Mouse (Mus musculus) retina, postnatal 1 day (tissue): ENCODE measurements around the gene Wdr4.
"Not testable (repeated sequence)": the region's sequence is repeated elsewhere in the genome, so short reads cannot be mapped to it uniquely, and the experiment has no call there.

ENCODE experiments used
- DNase-seq: peaks from one replicate; pipeline ENCODE4 v3.0.0-alpha.2; 2012

Wdr4 gene

GRCm38 (mm10) chr17:31535358-31535757 is 15.6 kb upstream of the Wdr4 start:
- DNase-seq = no peak

DNA sequence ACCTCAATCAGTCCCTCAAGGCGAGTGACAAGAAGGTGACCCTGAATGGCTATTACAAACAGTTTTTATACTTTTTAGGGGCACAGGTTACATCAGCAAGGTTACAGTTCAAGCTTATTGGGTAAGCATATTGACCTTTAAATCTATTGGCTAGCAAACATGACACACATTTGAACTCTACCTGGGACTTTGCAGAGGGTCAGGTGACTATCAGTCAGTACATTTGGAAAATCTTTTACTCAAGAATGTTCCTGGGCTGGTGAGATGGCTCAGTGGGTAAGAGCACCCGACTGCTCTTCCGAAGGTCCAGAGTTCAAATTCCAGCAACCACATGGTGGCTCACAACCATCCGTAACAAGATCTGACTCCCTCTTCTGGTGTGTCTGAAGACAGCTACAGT is 12.6 kb upstream of the Wdr4 start:
- DNase-seq = not testable (repeated sequence)

GRCm38 (mm10) chr17:31531441-31532158 is 11.8 kb upstream of the Wdr4 start:
- no peak for DNase-seq

DNA sequence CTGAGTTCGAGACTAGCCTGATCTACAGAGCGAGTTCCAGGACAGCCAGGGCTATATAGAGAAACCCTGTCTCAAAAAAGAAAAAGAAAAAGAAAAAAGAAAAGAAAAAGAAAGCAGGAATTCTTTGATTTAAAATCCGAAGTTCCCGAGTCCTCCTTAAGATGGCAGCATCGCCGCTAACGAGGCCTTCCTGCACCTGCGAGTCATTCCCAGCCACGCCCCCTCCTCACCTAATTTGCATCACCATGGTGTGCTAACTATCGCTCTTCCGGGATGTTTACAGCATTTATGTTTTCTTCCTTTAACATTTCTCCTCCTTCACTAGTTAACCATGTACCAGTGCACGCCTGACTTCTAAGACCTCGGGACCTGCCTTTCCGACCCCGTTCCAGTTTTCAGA is 9.5 kb upstream of the Wdr4 start:
- peak; percentile 45 for DNase-seq

- no peak for DNase-seq
Measured at GRCm38 (mm10) chr17:31525816-31526215, 6.0 kb upstream of the Wdr4 start.

DNA sequence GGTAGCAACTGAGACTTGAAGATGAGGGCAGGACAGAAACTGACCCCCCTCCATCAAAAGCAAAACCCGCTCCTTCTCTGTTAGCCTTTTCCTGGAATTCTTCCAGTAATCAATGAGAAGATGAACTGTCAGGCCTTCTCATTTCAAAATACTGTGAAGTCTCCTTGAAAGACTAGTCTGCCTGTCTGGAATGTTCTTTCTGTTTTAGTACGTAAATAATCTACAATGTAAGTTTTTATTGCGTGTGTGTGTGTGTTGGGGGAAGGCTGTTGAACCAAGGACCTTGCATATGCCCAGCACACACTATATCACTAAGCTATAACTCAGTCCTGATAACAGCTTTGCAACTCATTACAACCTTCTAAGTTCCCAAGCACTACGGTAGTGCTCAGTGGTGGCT is 5.3 kb upstream of the Wdr4 start:
- DNase-seq = no peak

- no peak for DNase-seq
Measured at GRCm38 (mm10) chr17:31521948-31522347, 2.2 kb upstream of the Wdr4 start.

GRCm38 (mm10) chr17:31520895-31521294 is 1.1 kb upstream of the Wdr4 start:
- peak; percentile 80 for DNase-seq

GRCm38 (mm10) chr17:31519344-31519945 is 335 bp downstream of the Wdr4 start:
- DNase-seq = no peak

DNA sequence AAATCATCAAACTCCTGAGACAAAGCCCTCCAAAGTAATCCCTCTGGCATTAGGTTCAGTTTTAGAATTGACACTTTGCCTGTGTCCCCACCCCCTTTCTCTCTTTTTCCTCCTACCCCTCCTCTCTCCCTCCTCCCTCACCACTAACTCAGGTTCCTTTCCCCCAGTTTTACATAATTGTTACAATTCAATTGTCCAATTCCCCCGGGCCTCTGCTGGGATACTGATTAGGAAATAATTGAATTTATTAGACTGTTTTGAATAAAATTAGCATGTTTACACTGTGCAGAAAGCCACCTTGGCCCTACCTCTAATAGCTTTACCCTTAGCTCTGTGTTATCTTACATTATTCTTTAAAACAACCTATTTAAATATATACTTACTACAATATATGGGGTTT is 5.1 kb downstream of the Wdr4 start:
- no peak for DNase-seq

- DNase-seq = no peak
Measured at GRCm38 (mm10) chr17:31512593-31512992, 7.2 kb downstream of the Wdr4 start.

- peak; percentile 94 for DNase-seq
Measured at GRCm38 (mm10) chr17:31511792-31512495, 7.8 kb downstream of the Wdr4 start.

DNA sequence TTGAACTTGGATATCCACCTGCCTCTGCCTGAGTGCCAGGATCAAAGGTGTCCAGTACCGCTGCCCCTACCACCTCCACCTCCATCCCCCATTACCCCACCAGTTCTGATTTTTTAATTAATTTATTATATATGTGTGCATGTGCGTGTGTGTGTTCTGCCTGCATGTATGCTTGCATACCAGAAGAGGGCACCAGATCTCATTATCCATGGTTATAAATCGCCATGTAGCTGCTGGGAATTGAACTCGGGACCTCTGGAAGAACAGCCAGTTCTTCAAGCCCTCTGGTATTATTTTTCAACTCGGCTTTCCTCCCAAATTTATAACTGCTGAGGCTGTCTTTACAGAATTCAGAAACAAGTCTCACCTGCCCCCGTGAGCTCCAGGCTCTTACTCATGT is 8.8 kb downstream of the Wdr4 start:
- no peak for DNase-seq

GRCm38 (mm10) chr17:31506282-31506681 is 13.5 kb downstream of the Wdr4 start:
- no peak for DNase-seq

- peak; percentile 55 for DNase-seq
Measured at GRCm38 (mm10) chr17:31505013-31505412, 14.8 kb downstream of the Wdr4 start.

DNA sequence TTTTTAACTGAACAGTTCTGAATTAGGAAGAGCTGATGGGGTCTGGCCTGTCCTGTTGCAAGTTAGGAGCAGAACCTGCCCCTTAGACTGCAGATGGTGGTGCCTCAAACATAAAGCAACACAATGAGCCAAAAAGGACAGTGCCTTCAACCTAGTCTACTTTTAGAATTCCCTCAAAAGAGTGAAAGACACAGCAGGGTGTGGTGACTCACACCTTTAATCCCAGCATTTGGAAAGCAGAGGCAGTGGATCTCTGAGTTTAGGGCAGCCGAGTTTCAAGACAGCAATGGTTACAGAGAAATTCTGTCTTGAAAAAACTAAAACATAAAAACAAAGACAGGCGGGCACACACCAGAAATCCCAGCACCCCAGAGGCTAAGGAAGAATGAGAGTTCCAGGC is 15.8 kb downstream of the Wdr4 start:
- DNase-seq = no peak

- no peak for DNase-seq
Measured at GRCm38 (mm10) chr17:31503337-31503736, 16.4 kb downstream of the Wdr4 start.

- DNase-seq = no peak
Measured at GRCm38 (mm10) chr17:31502261-31502927, 17.4 kb downstream of the Wdr4 start.

DNA sequence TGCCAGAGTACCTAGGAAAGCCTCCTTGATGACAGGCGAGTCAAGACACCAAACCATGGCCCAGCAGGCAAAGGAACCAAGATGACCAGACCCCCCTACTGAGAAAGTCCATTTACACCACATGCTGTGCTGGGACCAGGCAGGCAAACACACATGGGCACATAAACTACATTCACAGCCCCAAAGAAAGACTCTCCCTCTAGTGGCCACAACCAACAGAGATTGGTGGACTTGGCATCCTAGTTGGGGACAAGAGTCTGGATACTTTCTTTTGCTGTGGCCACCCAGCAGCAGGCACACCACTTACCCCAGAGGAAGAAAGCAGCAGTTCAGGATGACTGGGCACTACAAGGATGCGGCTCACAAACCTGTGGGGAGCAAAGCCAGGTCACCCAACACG is 18.9 kb downstream of the Wdr4 start:
- no peak for DNase-seq

- DNase-seq = no peak
Measured at GRCm38 (mm10) chr17:31500416-31500815, 19.4 kb downstream of the Wdr4 start.

DNA sequence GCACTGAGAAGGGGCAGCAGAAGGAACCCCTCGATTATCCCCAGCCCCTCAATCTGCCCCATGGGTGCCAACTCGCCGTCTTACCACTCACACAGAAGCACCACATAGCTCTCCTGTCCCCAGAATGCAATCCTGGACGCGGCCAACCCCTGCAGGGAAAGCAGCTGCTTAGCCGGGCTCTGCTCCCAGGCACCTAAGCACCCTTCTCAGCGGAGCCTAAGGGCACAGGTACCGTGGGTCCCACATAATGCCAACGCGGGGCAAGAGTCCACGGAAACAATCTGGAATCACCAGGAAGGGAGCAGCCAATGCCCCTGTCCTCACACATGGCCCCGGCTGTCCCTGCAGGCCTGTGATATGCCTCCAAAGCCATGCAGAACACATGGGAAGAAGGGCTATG is 20.1 kb downstream of the Wdr4 start:
- no peak for DNase-seq

GRCm38 (mm10) chr17:31497726-31498125 is 22.1 kb downstream of the Wdr4 start:
- no peak for DNase-seq

- DNase-seq = no peak
Measured at GRCm38 (mm10) chr17:31494989-31495388, 24.8 kb downstream of the Wdr4 start.

GRCm38 (mm10) chr17:31492416-31492815 is 27.4 kb downstream of the Wdr4 start:
- DNase-seq = peak; percentile 91
